Mouse (Mus musculus): ENCODE results near the gene Rab5a. TPM values are rescaled to one million over a fixed set of nuclear protein-coding genes. Genes with fewer than 3 reads are reported as not detected.

The Rab5a gene
- polyA plus RNA-seq, 1 experiment from 2014 or later, result 104 TPM

DNA sequence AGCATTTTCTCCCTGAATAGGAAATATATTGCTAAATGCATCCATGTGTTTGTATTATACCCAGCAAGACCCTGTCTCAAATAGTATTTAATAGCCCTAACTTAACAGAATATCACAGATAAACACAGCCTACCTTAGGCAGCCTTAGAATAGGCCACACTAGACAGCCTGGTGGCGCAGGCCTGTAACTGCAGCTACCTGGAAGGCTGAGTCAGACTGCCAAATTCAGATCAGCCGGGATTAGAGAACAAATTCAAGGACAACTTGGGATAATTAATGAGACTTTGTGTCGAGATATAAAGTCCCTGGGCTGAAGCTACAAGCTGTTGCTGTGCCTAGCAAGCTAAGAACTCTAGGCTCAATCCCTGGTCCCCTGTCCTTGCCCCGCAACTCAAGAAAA is 75.1 kb downstream of the Rab5a start:
- Histone ChIP-seq H3K27me3 (replicated peaks) (no peaks in the 10 kb centered on the region), H3K4me2 (no peak overlapping the region), H3K27ac (no peak overlapping the region), H3K36me3 (replicated peaks) (no peaks in the 10 kb centered on the region), H3K4me1 (peaks cover 7% of the 10 kb centered on the region), H3K9ac (no peak overlapping the region), H3K9me3 (no peaks in the 10 kb centered on the region), H3K4me3 (no peak overlapping the region)
- 66% methylated on average over 4 of the region's 4 CpGs for WGBS
- ATAC-seq (replicated peaks), result no peak

DNA sequence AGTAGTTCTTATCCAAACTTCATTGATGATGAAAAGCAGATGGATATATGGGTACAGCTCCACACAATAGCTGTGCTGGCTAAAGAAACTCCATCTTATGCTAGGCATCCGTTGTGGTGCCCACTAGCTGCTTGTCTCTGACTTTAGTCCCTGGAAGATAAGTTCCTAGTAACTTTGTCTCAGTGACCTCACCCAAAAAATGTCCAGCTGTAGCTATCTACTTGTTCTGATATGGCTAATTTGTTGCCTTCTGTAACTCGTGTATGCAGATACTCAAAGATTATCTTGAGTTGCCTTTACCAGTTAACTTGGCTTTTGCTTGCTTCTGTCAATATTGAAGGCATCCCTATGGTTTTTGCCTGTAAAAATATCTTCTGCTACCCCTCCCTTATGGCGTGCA is 75.8 kb downstream of the Rab5a start:
- H3K9ac ChIP-seq, result no peak overlapping the region
- no peak overlapping the region for H3K4me3 ChIP-seq
- ATAC-seq (replicated peaks), result no peak
- WGBS, result 77% methylated on average over 3 of the region's 3 CpGs
- H3K4me1 ChIP-seq, result peaks cover 7% of the 10 kb centered on the region
- H3K36me3 ChIP-seq (replicated peaks), result no peaks in the 10 kb centered on the region
- H3K27ac ChIP-seq, result no peak overlapping the region
- no peaks in the 10 kb centered on the region for H3K27me3 ChIP-seq (replicated peaks)
- H3K4me2 ChIP-seq, result no peak overlapping the region
- H3K9me3 ChIP-seq, result no peaks in the 10 kb centered on the region

Other genes starting within 250 kb of the Rab5a start
- 1.0 and 1.2 TPM in 2 replicates for gene Efhb, start 15.9 kb upstream of the Rab5a start, polyA plus RNA-seq (2015; fragmentation: Nextera tagmentation; extraction: Ambion mirVana)
- 0.60 and 0.65 TPM in 2 replicates for gene Pp2d1, start 60.2 kb downstream of the Rab5a start, polyA plus RNA-seq (2015; fragmentation: Nextera tagmentation; extraction: Ambion mirVana)
- 6.5 and 6.7 TPM in 2 replicates for gene Kat2b, start 87.6 kb downstream of the Rab5a start, polyA plus RNA-seq (2015; fragmentation: Nextera tagmentation; extraction: Ambion mirVana)
- 4.1 and 4.7 TPM in 2 replicates for gene Sgo1, start 210.1 kb downstream of the Rab5a start, polyA plus RNA-seq (2015; fragmentation: Nextera tagmentation; extraction: Ambion mirVana)

Measured in midbrain, embryonic 15.5 days (tissue).